Mouse (Mus musculus) neural tube, embryonic 15.5 days (tissue): ENCODE data around the gene Cd274. TPM values are rescaled to one million over a fixed set of nuclear protein-coding genes. Genes with fewer than 3 reads are reported as not detected.

Experiments used
- ATAC-seq: fragments of 200-750 bp; cut with Nextera tagmentation; 2 replicates; pipeline ENCODE4 v1.8.0; 2017; ENCODE audit warnings: mild to moderate bottlenecking, moderate TSS enrichment, moderate library complexity; ENCODE audit not compliant: low FRiP score
- H3K27ac ChIP-seq: fragments of 300-500 bp; sonication (generic); replicated peaks from 2 replicates; pipeline ENCODE4 v1.5.1; 2015; ENCODE audit warnings: mild to moderate bottlenecking, inconsistent platforms
- H3K27me3 ChIP-seq: fragments of 300-500 bp; sonication (generic); replicated peaks from 2 replicates; pipeline ENCODE4 v1.6.1; 2015; ENCODE audit warnings: inconsistent platforms
- H3K36me3 ChIP-seq: fragments of 300-500 bp; sonication (generic); 2 replicates; pipeline ENCODE4 v1.6.1; 2015; ENCODE audit warnings: inconsistent platforms
- H3K4me1 ChIP-seq: fragments of 300-500 bp; sonication (generic); 2 replicates; pipeline ENCODE4 v1.6.1; 2015; ENCODE audit warnings: inconsistent platforms
- H3K4me2 ChIP-seq: fragments of 300-500 bp; sonication (generic); 2 replicates; pipeline ENCODE4 v1.6.1; 2015; ENCODE audit warnings: inconsistent platforms, mild to moderate bottlenecking, moderate library complexity
- H3K4me3 ChIP-seq: fragments of 300-500 bp; sonication (generic); replicated peaks from 2 replicates; pipeline ENCODE4 v1.5.1; 2015; ENCODE audit warnings: mild to moderate bottlenecking, inconsistent platforms
- H3K9ac ChIP-seq: fragments of 300-500 bp; sonication (generic); replicated peaks from 2 replicates; pipeline ENCODE4 v1.6.1; 2015; ENCODE audit warnings: mild to moderate bottlenecking, inconsistent platforms
- H3K9me3 ChIP-seq: fragments of 300-500 bp; sonication (generic); replicated peaks from 2 replicates; pipeline ENCODE4 v1.6.1; 2016; ENCODE audit warnings: inconsistent platforms
- WGBS: fragments of 180-500 bp; shearing (Covaris S2); methylation state at CpG from one replicate; pipeline ENCODE4 v1.1.7; 2015; ENCODE audit warnings: mixed read lengths; 5-methylcytosine and 5-hydroxymethylcytosine counted together
- polyA plus RNA-seq: library from polyadenylated mRNA; unstranded; fragments of >200 nt; fragmentation: Nextera tagmentation; extraction: Ambion mirVana; gene quantifications from 2 replicates; pipeline ENCODE4 v1.2.1, GENCODE M21; 2015

Gene Cd274
- polyA plus RNA-seq, 1 experiment from 2014 or later, result 0.81 TPM

- Histone ChIP-seq H3K27me3 (no peaks in the 10 kb centered on the region), H3K27ac (no peak overlapping the region), H3K36me3 (no peaks in the 10 kb centered on the region), H3K4me1 (no peaks in the 10 kb centered on the region), H3K4me2 (no peak overlapping the region), H3K4me3 (no peak overlapping the region), H3K9me3 (no peaks in the 10 kb centered on the region), H3K9ac (no peak overlapping the region)
- 72% methylated on average over 2 of the region's 2 CpGs for whole genome bisulfite sequencing
- ATAC-seq, result no peak
Measured at GRCm38 (mm10) chr19:29417894-29418293, 50.6 kb downstream of the Cd274 start.

DNA sequence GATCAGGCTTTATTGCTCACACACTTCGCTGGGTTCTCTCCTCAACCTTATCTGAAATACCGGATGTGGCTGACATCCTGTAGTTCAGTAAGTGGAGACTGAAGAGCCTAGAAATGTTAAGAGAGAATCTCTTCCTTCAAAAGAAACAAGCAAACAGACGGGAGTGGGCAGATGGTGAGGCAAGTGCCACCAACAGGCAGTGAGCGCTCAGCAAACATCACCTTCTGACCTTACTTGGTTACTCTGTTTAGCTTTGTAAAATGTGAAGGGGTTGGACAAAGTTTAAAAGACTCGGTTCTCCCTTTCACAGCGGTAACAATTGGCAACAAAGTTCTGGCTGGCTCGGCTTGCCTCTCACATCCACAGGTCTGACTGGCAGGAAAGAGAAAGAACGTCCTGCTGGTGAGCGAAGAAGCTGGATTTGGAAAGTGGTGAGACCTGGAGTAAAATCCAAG is 51.4 kb downstream of the Cd274 start:
- ATAC-seq, result no peak
- no peak overlapping the region for H3K27ac ChIP-seq
- no peaks in the 10 kb centered on the region for H3K4me1 ChIP-seq
- H3K9me3 ChIP-seq, result no peaks in the 10 kb centered on the region
- no peak overlapping the region for H3K9ac ChIP-seq
- 38% methylated on average over 9 of the region's 9 CpGs for WGBS
- H3K36me3 ChIP-seq, result no peaks in the 10 kb centered on the region
- no peak overlapping the region for H3K4me3 ChIP-seq
- no peak overlapping the region for H3K4me2 ChIP-seq
- no peaks in the 10 kb centered on the region for H3K27me3 ChIP-seq

GRCm38 (mm10) chr19:29419506-29419905 is 52.3 kb downstream of the Cd274 start:
- no peak overlapping the region for H3K27ac ChIP-seq
- H3K27me3 ChIP-seq, result no peaks in the 10 kb centered on the region
- H3K9ac ChIP-seq, result no peak overlapping the region
- no peak overlapping the region for H3K4me3 ChIP-seq
- WGBS, result 76% methylated on average over 3 of the region's 3 CpGs
- no peaks in the 10 kb centered on the region for H3K4me1 ChIP-seq
- H3K9me3 ChIP-seq, result no peaks in the 10 kb centered on the region
- ATAC-seq, result no peak
- no peak overlapping the region for H3K4me2 ChIP-seq
- H3K36me3 ChIP-seq, result no peaks in the 10 kb centered on the region

DNA sequence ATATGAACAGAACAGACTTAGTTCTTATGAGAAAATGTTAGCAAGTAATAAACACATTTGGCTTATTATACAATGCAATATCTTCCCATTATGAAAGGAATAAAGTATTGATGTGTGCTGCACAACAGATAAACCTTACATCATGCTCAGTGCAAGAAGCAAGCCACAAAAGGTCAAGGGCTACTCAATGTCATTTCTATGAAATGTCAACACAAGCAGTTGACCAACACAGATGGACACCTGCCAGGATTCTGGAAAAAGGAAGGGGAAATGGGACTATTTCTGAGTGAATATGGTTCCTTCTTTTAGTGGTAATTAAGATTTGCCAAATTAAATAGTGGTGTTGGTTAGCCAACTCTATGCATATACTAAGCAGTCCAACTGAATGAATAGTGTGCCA is 52.7 kb downstream of the Cd274 start:
- ATAC-seq, result no peak
- no peak overlapping the region for H3K27ac ChIP-seq
- H3K27me3 ChIP-seq, result no peaks in the 10 kb centered on the region
- H3K4me3 ChIP-seq, result no peak overlapping the region
- no peak overlapping the region for H3K9ac ChIP-seq
- no peaks in the 10 kb centered on the region for H3K36me3 ChIP-seq
- no peaks in the 10 kb centered on the region for H3K9me3 ChIP-seq
- no peak overlapping the region for H3K4me2 ChIP-seq
- H3K4me1 ChIP-seq, result no peaks in the 10 kb centered on the region

DNA sequence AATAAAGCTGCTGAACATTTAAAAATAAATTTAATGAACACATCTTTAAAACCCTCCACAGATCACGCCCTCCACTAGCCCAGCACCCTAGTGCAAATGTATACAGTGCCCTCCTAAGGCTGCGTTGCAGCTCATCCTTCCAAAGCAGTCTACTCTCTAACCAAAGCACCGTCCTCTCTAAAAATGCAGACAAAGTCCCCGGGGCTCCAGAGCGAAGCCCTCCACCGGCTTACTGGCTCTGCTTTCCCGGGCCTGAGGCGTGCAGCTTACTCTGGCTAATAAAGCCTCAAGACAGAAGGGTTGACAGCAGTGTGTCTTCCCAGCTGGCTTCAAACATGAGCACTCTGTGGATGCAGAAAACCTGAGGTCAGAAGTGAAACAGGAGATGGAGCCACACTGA is 53.1 kb downstream of the Cd274 start:
- H3K4me2 ChIP-seq, result no peak overlapping the region
- 84% methylated on average over 8 of the region's 8 CpGs for WGBS
- H3K4me3 ChIP-seq, result no peak overlapping the region
- H3K36me3 ChIP-seq, result no peaks in the 10 kb centered on the region
- no peak for ATAC-seq
- H3K27ac ChIP-seq, result no peak overlapping the region
- no peaks in the 10 kb centered on the region for H3K27me3 ChIP-seq
- no peaks in the 10 kb centered on the region for H3K9me3 ChIP-seq
- no peak overlapping the region for H3K9ac ChIP-seq
- H3K4me1 ChIP-seq, result no peaks in the 10 kb centered on the region

- WGBS, result 83% methylated on average over 16 of the region's 16 CpGs
- no peaks in the 10 kb centered on the region for H3K27me3 ChIP-seq
- no peak overlapping the region for H3K4me2 ChIP-seq
- H3K4me3 ChIP-seq, result no peak overlapping the region
- no peak for ATAC-seq
- no peaks in the 10 kb centered on the region for H3K9me3 ChIP-seq
- H3K27ac ChIP-seq, result no peak overlapping the region
- no peak overlapping the region for H3K9ac ChIP-seq
- no peaks in the 10 kb centered on the region for H3K4me1 ChIP-seq
- H3K36me3 ChIP-seq, result no peaks in the 10 kb centered on the region
Measured at GRCm38 (mm10) chr19:29422013-29422645, 54.9 kb downstream of the Cd274 start.

DNA sequence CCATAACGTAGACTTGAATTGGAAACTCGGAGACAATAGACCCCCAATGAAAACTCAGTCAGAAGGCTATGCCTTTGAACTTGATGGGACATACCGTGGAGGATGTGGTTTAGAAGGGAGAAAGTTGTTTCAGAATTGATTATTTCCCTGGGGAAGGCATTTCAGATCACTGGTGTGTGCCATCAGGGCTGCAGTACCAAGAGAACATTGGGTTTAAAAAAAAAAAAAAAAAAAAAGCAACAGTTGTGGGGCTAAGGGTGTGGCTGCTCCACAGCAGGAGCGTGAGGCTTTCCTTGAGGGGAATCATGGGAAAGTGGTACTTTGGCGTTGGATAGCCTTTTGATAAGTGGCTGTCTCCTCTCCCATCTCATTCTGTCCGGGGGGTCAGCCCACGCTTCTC is 55.5 kb downstream of the Cd274 start:
- Histone ChIP-seq H3K27ac (no peak overlapping the region), H3K4me1 (no peaks in the 10 kb centered on the region), H3K27me3 (no peaks in the 10 kb centered on the region), H3K9ac (no peak overlapping the region), H3K9me3 (no peaks in the 10 kb centered on the region), H3K4me3 (no peak overlapping the region), H3K36me3 (no peaks in the 10 kb centered on the region), H3K4me2 (no peak overlapping the region)
- no peak for ATAC-seq
- WGBS, result 78% methylated on average over 7 of the region's 7 CpGs

GRCm38 (mm10) chr19:29430516-29430915 is 63.3 kb downstream of the Cd274 start:
- Histone ChIP-seq H3K36me3 (no peaks in the 10 kb centered on the region), H3K27ac (no peak overlapping the region), H3K4me3 (no peak overlapping the region), H3K4me1 (no peaks in the 10 kb centered on the region), H3K9me3 (no peaks in the 10 kb centered on the region), H3K4me2 (no peak overlapping the region), H3K9ac (no peak overlapping the region), H3K27me3 (no peaks in the 10 kb centered on the region)
- WGBS, result 85% methylated on average over 3 of the region's 3 CpGs
- no peak for ATAC-seq

DNA sequence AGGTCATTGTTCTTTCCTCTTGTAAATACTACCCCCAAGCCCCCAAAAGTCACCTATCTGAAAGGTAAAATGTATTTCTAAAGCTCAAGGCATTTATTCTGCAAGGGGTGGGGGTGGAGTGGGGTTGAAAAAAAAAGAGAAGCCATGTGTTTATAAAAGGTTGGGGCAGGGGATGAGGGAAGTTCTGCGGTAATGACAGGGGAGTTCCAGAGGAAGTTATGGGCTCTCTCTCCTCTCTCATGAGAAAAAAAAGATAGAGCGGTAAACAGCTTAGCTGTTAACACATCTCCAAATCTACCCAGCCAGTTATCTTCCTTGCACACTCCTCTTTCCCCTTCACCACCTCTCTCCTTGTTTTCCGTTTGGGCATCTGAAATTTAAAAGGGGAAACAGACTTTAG is 63.7 kb downstream of the Cd274 start:
- Histone ChIP-seq H3K4me2 (no peak overlapping the region), H3K36me3 (no peaks in the 10 kb centered on the region), H3K27ac (no peak overlapping the region), H3K9ac (no peak overlapping the region), H3K4me3 (no peak overlapping the region), H3K9me3 (no peaks in the 10 kb centered on the region), H3K27me3 (no peaks in the 10 kb centered on the region), H3K4me1 (no peaks in the 10 kb centered on the region)
- WGBS, result 83% methylated on average over 3 of the region's 3 CpGs
- ATAC-seq, result no peak

DNA sequence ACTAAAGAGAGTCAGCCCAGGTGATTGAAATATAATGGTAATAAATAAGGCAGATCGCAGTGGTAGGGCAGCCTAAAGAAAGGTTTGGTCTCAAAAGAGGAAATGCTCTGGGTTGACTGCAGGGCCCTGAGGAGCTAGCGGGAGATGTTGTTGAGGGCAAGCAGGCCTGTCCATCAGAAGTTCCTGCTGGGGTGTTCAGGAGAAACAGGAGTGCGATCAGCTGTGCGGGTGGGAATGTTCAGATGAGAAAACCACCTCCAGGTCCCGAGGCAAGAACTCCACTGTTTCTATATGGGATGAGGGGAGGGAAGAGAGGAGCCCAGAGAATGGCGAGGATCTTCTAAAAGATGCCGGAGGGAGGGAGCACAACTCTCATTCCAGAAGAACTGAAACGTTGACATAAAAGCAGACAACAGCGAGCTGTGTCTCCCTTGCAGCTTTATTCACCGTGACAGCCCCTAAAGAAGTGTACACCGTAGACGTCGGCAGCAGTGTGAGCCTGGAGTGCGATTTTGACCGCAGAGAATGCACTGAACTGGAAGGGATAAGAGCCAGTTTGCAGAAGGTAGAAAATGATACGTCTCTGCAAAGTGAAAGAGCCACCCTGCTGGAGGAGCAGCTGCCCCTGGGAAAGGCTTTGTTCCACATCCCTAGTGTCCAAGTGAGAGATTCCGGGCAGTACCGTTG is 69.7 kb downstream of the Cd274 start:
- WGBS, result 82% methylated on average over 18 of the region's 18 CpGs
- ATAC-seq, result no peak
- H3K9ac ChIP-seq, result no peak overlapping the region

More for the DNA sequence above, 69.7 kb downstream of the Cd274 start:
- Histone ChIP-seq H3K4me1 (no peaks in the 10 kb centered on the region), H3K27me3 (no peaks in the 10 kb centered on the region), H3K9me3 (no peaks in the 10 kb centered on the region), H3K4me2 (no peak overlapping the region), H3K4me3 (no peak overlapping the region), H3K36me3 (no peaks in the 10 kb centered on the region), H3K27ac (no peak overlapping the region)
